Mouse (Mus musculus): ENCODE results near the gene Scn11a. TPM values are rescaled to one million over a fixed set of nuclear protein-coding genes. Genes with fewer than 3 reads are reported as not detected.

Gene Scn11a
- polyA plus RNA-seq, 1 experiment from 2014 or later = 0.28 TPM

- no peak overlapping the region for H3K4me2 ChIP-seq
- ATAC-seq (ENCODE audit: insufficient number of reproducible peaks, insufficient read depth, low FRiP score, low TSS enrichment, low read depth) = no peak
- no peaks in the 10 kb centered on the region for H3K36me3 ChIP-seq
- no peak overlapping the region for H3K9ac ChIP-seq (replicated peaks)
- H3K4me1 ChIP-seq (replicated peaks) = peaks cover 4% of the 10 kb centered on the region; the same call in 1 of the 2 replicates
- no peak overlapping the region for H3K4me3 ChIP-seq (replicated peaks)
- 74% methylated on average over 4 of the region's 4 CpGs for WGBS
- H3K27ac ChIP-seq = no peak overlapping the region
- H3K27me3 ChIP-seq = no peaks in the 10 kb centered on the region
- H3K9me3 ChIP-seq = no peaks in the 10 kb centered on the region
These were observed 28.5 kb downstream of the Scn11a start for GRCm38 (mm10) chr9:119796791-119797190.

GRCm38 (mm10) chr9:119795254-119795912 lies 29.9 kb downstream of the Scn11a start:
- Histone ChIP-seq H3K36me3 (no peaks in the 10 kb centered on the region), H3K4me2 (no peak overlapping the region), H3K9me3 (no peaks in the 10 kb centered on the region), H3K4me1 (replicated peaks) (no peaks in the 10 kb centered on the region), H3K9ac (replicated peaks) (no peak overlapping the region), H3K27me3 (no peaks in the 10 kb centered on the region), H3K27ac (no peak overlapping the region), H3K4me3 (replicated peaks) (no peak overlapping the region)
- WGBS = 77% methylated on average over 15 of the region's 15 CpGs
- ATAC-seq (ENCODE audit: insufficient number of reproducible peaks, insufficient read depth, low FRiP score, low TSS enrichment, low read depth) = no peak

- Histone ChIP-seq H3K36me3 (no peaks in the 10 kb centered on the region), H3K4me3 (replicated peaks) (no peak overlapping the region), H3K4me2 (no peak overlapping the region), H3K4me1 (replicated peaks) (no peaks in the 10 kb centered on the region), H3K27ac (no peak overlapping the region), H3K9me3 (no peaks in the 10 kb centered on the region), H3K27me3 (no peaks in the 10 kb centered on the region), H3K9ac (replicated peaks) (no peak overlapping the region)
- no peak for ATAC-seq (ENCODE audit: insufficient number of reproducible peaks, insufficient read depth, low FRiP score, low TSS enrichment, low read depth)
- 69% methylated on average over 4 of the region's 4 CpGs for WGBS
These were observed 30.8 kb downstream of the Scn11a start for GRCm38 (mm10) chr9:119794470-119794869.

GRCm38 (mm10) chr9:119792505-119792904 lies 32.8 kb downstream of the Scn11a start:
- ATAC-seq (ENCODE audit: insufficient number of reproducible peaks, insufficient read depth, low FRiP score, low TSS enrichment, low read depth) = no peak
- Histone ChIP-seq H3K4me1 (replicated peaks) (no peaks in the 10 kb centered on the region), H3K27me3 (no peaks in the 10 kb centered on the region), H3K4me3 (replicated peaks) (no peak overlapping the region), H3K36me3 (no peaks in the 10 kb centered on the region), H3K9me3 (no peaks in the 10 kb centered on the region), H3K4me2 (no peak overlapping the region), H3K27ac (no peak overlapping the region), H3K9ac (replicated peaks) (no peak overlapping the region)
- WGBS = 49% methylated on average over 9 of the region's 9 CpGs

- no peak overlapping the region for H3K9ac ChIP-seq (replicated peaks)
- no peak overlapping the region for H3K4me2 ChIP-seq
- ATAC-seq (ENCODE audit: insufficient number of reproducible peaks, insufficient read depth, low FRiP score, low TSS enrichment, low read depth) = no peak
- H3K9me3 ChIP-seq = no peaks in the 10 kb centered on the region
- no peaks in the 10 kb centered on the region for H3K27me3 ChIP-seq
- no peak overlapping the region for H3K4me3 ChIP-seq (replicated peaks)
- no peak overlapping the region for H3K27ac ChIP-seq
- no peaks in the 10 kb centered on the region for H3K36me3 ChIP-seq
- no peaks in the 10 kb centered on the region for H3K4me1 ChIP-seq (replicated peaks)
- WGBS = 62% methylated on average over 3 of the region's 3 CpGs
These were observed 44.4 kb downstream of the Scn11a start for GRCm38 (mm10) chr9:119780901-119781300.

- Histone ChIP-seq H3K9me3 (0 out of 2 replicates have a peak, but pooled peaks cover 3% of the 10 kb centered on the region), H3K4me1 (replicated peaks) (no peaks in the 10 kb centered on the region), H3K27me3 (no peaks in the 10 kb centered on the region), H3K27ac (no peak overlapping the region), H3K4me2 (no peak overlapping the region), H3K36me3 (no peaks in the 10 kb centered on the region), H3K4me3 (replicated peaks) (no peak overlapping the region), H3K9ac (replicated peaks) (no peak overlapping the region)
- WGBS = 86% methylated on average over 7 of the region's 7 CpGs
- ATAC-seq (ENCODE audit: insufficient number of reproducible peaks, insufficient read depth, low FRiP score, low TSS enrichment, low read depth) = no peak
These were observed 48.6 kb downstream of the Scn11a start for GRCm38 (mm10) chr9:119776661-119777060.

GRCm38 (mm10) chr9:119768585-119768984 lies 56.7 kb downstream of the Scn11a start:
- no peaks in the 10 kb centered on the region for H3K9me3 ChIP-seq

GRCm38 (mm10) chr9:119760226-119760625 lies 65.0 kb downstream of the Scn11a start:
- H3K4me2 ChIP-seq = no peak overlapping the region
- 87% methylated on average over 3 of the region's 3 CpGs for WGBS

More at GRCm38 (mm10) chr9:119768585-119768984, 56.7 kb downstream of the Scn11a start:
- Histone ChIP-seq H3K36me3 (no peaks in the 10 kb centered on the region), H3K4me3 (replicated peaks) (no peak overlapping the region), H3K4me1 (replicated peaks) (no peaks in the 10 kb centered on the region), H3K4me2 (no peak overlapping the region), H3K27me3 (no peaks in the 10 kb centered on the region), H3K27ac (no peak overlapping the region), H3K9ac (replicated peaks) (no peak overlapping the region)
- 42% methylated on average over 7 of the region's 7 CpGs for WGBS
- no peak for ATAC-seq (ENCODE audit: insufficient number of reproducible peaks, insufficient read depth, low FRiP score, low TSS enrichment, low read depth)

GRCm38 (mm10) chr9:119759457-119759856 lies 65.8 kb downstream of the Scn11a start:
- WGBS = 83% methylated on average over 1 of the region's 1 CpGs
- no peak for ATAC-seq (ENCODE audit: insufficient number of reproducible peaks, insufficient read depth, low FRiP score, low TSS enrichment, low read depth)
- Histone ChIP-seq H3K4me1 (replicated peaks) (no peaks in the 10 kb centered on the region), H3K9ac (replicated peaks) (no peak overlapping the region), H3K4me3 (replicated peaks) (no peak overlapping the region), H3K36me3 (no peaks in the 10 kb centered on the region), H3K4me2 (no peak overlapping the region), H3K27me3 (no peaks in the 10 kb centered on the region), H3K9me3 (peaks cover 14% of the 10 kb centered on the region), H3K27ac (no peak overlapping the region)

More at GRCm38 (mm10) chr9:119760226-119760625, 65.0 kb downstream of the Scn11a start:
- Histone ChIP-seq H3K36me3 (no peaks in the 10 kb centered on the region), H3K9ac (replicated peaks) (no peak overlapping the region), H3K4me3 (replicated peaks) (no peak overlapping the region), H3K27me3 (no peaks in the 10 kb centered on the region), H3K9me3 (peaks cover 14% of the 10 kb centered on the region), H3K4me1 (replicated peaks) (no peaks in the 10 kb centered on the region), H3K27ac (no peak overlapping the region)
- no peak for ATAC-seq (ENCODE audit: insufficient number of reproducible peaks, insufficient read depth, low FRiP score, low TSS enrichment, low read depth)

- H3K4me1 ChIP-seq (replicated peaks) = no peaks in the 10 kb centered on the region
- H3K9ac ChIP-seq (replicated peaks) = no peak overlapping the region
- H3K27ac ChIP-seq = no peak overlapping the region
- H3K36me3 ChIP-seq = no peaks in the 10 kb centered on the region
- no peak overlapping the region for H3K4me2 ChIP-seq
- no peak overlapping the region for H3K4me3 ChIP-seq (replicated peaks)
- peaks cover 11% of the 10 kb centered on the region; the same call in 1 of the 2 replicates for H3K9me3 ChIP-seq
- ATAC-seq (ENCODE audit: insufficient number of reproducible peaks, insufficient read depth, low FRiP score, low TSS enrichment, low read depth) = no peak
- WGBS = 17% methylated on average over 5 of the region's 5 CpGs
- no peaks in the 10 kb centered on the region for H3K27me3 ChIP-seq
These were observed 73.7 kb downstream of the Scn11a start for GRCm38 (mm10) chr9:119751507-119751906.

GRCm38 (mm10) chr9:119749112-119749511 lies 76.1 kb downstream of the Scn11a start:
- no peaks in the 10 kb centered on the region for H3K4me1 ChIP-seq (replicated peaks)
- WGBS = 73% methylated on average over 9 of the region's 9 CpGs

GRCm38 (mm10) chr9:119743900-119744299 lies 81.4 kb downstream of the Scn11a start:
- no peak for ATAC-seq (ENCODE audit: insufficient number of reproducible peaks, insufficient read depth, low FRiP score, low TSS enrichment, low read depth)
- Histone ChIP-seq H3K27ac (no peak overlapping the region), H3K4me1 (replicated peaks) (no peaks in the 10 kb centered on the region), H3K4me3 (replicated peaks) (no peak overlapping the region), H3K36me3 (no peaks in the 10 kb centered on the region), H3K9me3 (peaks cover 7% of the 10 kb centered on the region; the same call in 1 of the 2 replicates), H3K4me2 (no peak overlapping the region), H3K9ac (replicated peaks) (no peak overlapping the region), H3K27me3 (0 out of 2 replicates have a peak, but pooled peaks cover 3% of the 10 kb centered on the region)
- WGBS = 76% methylated on average over 4 of the region's 4 CpGs

More at GRCm38 (mm10) chr9:119749112-119749511, 76.1 kb downstream of the Scn11a start:
- H3K4me3 ChIP-seq (replicated peaks) = no peak overlapping the region
- no peak overlapping the region for H3K27ac ChIP-seq
- ATAC-seq (ENCODE audit: insufficient number of reproducible peaks, insufficient read depth, low FRiP score, low TSS enrichment, low read depth) = no peak
- H3K9ac ChIP-seq (replicated peaks) = no peak overlapping the region
- no peak overlapping the region for H3K4me2 ChIP-seq
- H3K36me3 ChIP-seq = no peaks in the 10 kb centered on the region
- H3K9me3 ChIP-seq = peaks cover 7% of the 10 kb centered on the region; the same call in 1 of the 2 replicates
- no peaks in the 10 kb centered on the region for H3K27me3 ChIP-seq

All from limb, embryonic 12.5 days (tissue).